Mouse (Mus musculus) embryonic fibroblast, embryonic 13.5 days (primary cell): ENCODE data around the gene Itgb1bp1.

ENCODE experiments used
- CTCF ChIP-seq: IDR thresholded peaks from 2 replicates; pipeline ENCODE4 v1.5.1; 2011; ENCODE audit warnings: mild to moderate bottlenecking, control low read depth, low read length, moderate library complexity, borderline replicate concordance; ENCODE audit not compliant: insufficient read depth
- POLR2A ChIP-seq: IDR thresholded peaks from 2 replicates; pipeline ENCODE4 v1.6.1; 2011; ENCODE audit warnings: low read depth, mild to moderate bottlenecking, control low read depth, low read length, moderate library complexity

GRCm38 (mm10) chr12:21265946-21266783, 19.9 kb downstream of the Itgb1bp1 start:
- TF ChIP-seq CTCF (peak; percentile 73; the same call in 1 of the 2 replicates), POLR2A (no peak)
